Mouse (Mus musculus): ENCODE measurements around the gene Spock1.

The Spock1 gene

DNA sequence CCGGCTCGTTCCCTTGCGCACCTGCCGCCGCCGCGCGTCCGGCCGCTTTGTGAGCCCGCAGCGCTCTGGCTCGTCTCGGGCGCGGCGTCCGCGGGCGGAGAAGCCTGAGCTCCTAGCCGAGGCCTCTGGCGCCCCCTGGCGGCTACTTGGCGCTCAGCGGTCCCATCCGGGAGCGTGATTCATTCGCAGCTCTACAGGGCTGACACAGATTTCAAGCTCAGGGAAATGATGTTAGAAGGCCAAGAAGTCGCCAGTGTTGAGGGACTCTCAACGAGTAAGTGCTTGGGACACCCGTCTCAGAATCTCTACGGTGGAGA lies at the start of gene Spock1:
TSS of gene Spock1 (minus strand) at position 67 of the 317 bp plus-strand sequence.
- no peak for DNase-seq (ENCODE audit: extremely low read depth, low read depth)

DNA sequence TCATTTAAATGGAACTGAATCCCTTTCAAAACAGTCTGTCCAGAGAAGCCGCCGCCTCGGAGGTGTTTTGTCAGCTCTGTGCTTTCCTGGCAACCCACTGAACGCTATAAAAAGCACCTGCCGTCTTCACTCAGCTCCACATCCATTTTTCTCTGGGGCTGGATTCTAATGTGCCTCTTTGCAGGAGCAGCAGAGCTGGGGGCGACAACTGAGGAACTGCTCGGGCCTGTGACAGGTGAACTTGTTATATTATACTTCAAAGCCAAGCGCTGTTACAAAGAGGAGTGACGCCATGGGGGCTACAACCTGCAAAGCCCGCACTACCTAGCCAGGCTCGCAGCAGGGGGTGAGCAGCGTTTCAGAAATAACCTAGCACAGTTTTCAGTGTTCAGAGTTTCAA lies 42.0 kb upstream of the Spock1 start:
- no peak for DNase-seq (ENCODE audit: extremely low read depth, low read depth)

DNA sequence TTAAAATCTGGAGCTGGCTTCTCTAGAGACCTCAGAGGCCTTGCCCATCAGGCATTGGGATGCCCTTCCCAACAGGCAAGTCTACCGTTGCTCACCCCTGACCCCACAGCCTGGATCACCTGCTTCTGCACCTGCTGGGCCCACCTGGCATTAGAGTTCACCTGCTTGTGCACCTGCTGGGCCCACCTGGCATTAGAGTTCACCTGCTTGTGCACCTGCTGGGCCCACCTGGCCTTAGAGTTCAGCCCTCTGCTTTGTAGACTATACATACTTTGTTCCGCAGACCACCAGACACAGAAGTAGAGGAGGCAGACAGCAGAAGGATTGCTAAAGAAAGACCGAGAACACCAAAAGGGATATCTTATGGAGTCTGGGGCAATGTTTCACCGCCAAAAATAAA lies 41.4 kb upstream of the Spock1 start:
- DNase-seq (ENCODE audit: extremely low read depth, low read depth): no peak

DNA sequence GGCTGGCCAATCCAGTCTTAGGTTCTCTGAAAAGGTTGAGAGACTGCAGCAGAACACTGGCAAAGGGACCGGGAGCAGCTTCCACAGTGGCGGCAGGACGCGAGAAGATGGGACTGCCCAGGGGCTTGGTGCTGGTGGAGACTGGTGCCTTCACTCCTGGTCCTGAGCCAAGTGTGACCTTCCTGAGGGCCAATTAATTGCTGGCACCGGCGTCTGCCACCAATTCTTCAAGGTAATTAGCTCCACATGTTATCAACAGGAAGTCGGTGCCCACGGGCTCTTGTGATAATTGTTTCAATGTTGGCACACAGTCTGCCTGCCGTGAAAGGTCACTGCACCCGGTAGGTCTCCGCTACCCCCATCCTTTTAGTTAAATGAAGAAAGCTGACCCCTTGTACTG lies 37.1 kb upstream of the Spock1 start:
- no peak for DNase-seq (ENCODE audit: extremely low read depth, low read depth)

DNA sequence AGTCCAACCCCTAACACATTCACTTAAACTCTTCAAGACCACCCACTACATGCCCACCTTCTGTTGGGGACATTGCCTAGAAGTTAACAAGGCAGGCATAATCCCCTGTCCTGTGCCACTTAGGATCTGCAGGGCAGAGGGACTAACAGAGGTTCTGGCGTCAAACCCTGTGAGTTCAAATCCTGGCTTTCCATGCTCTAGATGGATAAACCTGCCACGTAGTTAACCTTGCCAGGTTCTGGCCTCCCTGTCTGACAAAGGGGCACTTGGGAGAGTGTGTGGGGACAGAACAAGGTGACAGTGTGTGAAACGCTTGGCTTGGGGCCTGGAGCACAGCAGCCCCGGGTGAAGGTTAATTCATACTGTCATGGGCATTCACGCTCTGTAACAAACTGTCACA lies 36.3 kb upstream of the Spock1 start:
- DNase-seq (ENCODE audit: extremely low read depth, low read depth): no peak

DNA sequence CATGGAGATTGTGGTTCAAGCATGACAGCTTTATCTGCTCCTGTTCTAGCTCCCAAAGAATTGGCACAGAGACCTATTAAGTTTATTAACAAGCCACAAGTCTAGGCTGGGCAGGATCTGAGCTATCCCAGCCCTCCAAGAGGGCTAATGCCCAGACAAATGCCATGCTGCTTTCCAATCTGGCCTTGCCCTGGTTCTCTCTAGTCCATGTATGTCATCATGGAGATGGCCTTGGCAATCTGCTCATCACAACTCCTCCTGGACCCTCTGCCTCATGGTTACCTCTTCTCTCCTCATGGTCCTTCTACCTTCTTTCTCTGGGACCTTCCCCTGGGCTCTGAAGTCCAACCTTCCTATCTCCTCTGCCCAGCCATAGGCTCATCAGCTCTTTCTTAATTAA lies 35.8 kb upstream of the Spock1 start:
- DNase-seq (ENCODE audit: extremely low read depth, low read depth): no peak

DNA sequence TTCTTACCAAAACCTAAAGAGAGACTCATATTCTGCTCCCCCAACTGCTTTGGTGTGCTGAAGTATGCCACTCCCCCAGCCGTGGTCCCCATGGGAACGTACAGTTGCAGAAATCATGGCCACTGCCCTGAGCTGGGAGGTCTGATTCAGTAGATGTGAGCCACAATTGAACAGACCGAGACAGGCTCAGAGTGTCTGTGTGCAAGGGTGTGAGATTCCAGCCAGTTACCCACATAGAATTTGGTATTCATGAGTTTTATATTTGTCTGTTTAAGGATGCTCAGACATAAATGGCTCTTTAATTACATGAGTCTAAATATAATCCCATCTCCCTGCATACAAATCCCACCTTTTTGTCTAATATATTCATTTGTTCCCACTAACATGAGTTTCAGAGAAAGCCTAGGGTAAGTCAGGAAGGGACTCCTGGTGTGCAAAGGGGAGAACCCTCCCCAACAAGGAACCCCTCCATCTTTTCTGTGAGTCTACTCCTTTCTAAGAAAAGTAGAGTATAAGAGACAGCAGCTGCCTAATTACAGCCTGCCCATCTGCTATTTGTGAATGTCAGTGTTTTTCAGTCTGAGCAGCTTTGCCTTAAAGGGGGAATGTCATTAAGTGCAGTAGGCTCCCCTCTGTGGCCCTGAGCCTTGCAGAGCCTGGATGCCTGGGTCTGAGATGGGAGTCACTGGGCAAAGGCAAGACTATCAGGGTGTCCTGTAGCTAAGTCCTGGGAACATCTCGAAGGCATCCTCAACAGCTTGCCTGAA lies 29.5 kb upstream of the Spock1 start:
- DNase-seq (ENCODE audit: extremely low read depth, low read depth): no peak

DNA sequence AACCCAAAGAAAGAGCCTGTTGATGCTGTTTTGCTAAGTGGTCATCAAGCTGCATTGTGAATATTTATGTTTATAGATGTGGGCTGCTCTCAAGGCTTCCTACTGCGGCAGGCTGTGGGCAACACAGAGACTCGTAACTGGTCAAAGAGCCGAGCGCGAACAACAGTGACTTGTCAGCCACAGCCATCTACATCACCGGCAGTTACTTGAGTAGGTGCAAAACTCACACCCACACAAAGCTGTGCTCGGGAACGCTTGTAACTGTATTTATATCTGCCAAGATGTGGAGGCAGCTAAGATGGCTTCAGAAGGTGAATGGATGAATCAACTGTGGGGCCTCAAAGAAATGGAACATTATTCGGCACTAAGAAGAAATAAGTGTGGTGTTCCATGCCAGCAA lies 23.9 kb upstream of the Spock1 start:
- no peak for DNase-seq (ENCODE audit: extremely low read depth, low read depth)

DNA sequence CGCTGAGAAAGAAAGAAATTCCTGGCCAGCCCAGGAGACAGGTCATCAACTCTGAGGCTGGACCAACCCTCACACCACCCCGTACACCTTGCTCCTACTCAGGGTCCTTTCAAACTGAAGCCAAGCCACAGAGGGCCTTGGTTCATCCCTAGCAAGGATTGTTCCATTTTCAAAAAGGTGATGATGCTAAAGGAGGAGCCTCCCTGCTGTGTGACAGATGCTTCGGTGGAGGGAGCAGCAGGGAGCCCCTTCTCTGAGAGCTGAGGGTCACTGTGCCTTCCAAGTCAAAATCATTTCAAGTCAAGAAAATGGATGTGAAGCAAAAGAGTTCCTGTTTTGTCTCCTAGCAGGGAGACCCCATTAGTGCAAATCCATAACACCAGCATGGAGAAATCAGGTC lies 23.2 kb upstream of the Spock1 start:
- DNase-seq (ENCODE audit: extremely low read depth, low read depth): no peak

DNA sequence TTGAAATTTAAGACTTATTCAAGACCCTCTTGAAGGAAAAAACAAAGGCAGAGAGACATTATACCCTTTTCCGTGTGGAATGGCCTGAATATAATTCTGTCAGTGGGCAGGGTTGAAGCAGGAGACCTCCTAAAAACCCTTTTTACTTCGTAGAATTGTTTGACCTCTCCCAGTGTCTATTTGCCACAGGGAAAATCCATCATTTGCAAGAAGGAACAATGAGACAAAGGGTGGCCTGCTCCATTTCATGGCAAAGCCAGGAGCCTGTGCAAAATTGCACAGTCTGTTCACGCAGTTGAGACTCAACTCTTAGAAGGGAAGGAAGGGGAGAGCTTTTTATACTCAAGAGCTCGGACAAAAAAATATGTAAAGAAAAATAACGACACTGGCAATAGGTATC lies 22.6 kb upstream of the Spock1 start:
- no peak for DNase-seq (ENCODE audit: extremely low read depth, low read depth)

DNA sequence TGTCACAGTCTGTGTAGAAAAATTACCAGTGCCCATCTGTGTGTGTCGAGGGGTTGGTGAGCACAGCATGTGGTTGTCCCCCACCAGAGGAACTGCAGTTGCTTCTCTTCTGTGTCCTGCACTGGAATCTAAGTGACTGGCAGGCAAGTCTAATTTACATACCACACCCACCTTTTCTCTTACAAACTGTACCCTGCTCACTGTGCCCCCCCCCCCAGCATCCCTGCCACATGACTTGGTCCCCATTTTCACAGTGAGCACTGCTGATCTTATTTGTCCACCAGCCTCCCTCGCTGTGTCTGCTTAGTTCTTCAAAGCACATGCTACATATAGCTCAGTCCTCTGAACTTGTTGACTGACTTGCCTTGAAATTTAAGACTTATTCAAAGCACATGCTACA lies 22.2 kb upstream of the Spock1 start:
- DNase-seq (ENCODE audit: extremely low read depth, low read depth): no peak

DNA sequence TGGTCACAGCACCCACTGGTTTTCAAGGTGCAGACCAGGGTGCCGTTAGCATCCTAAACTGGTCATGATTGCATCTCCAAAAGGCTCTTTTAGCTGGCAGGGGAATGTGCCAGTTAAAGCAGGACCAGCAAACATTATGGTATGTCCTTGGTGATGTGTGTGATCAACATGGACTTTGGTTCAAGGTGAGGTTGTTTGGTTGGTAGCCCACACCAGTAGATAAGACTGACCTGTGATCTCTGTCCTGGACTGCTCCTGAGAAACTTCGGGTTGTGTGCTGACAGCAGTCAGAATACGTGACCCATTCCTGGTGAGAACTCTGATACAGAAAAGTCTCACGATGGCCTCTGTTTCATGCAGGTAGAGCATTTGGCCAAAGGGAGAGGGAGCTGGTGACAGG lies 11.8 kb upstream of the Spock1 start:
- no peak for DNase-seq (ENCODE audit: extremely low read depth, low read depth)

DNA sequence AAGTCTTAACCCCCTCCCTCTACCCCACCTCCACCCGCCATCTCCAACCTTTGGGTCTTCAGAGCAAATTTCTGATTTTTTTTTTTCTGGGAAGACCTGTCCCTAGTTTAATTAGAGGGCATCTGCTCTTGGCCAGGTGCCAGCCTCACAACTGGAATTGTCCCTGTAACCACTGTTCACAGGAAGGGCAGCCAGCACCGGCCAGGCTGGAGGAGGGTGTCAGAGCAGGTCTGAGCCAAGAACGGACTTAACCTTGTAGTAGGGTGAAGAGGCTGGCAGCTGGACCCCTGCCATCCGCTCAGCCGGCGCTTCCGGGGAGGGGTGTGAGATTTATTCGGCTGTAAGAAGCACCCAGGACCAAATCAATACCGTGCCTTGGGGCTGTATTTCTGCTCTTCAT lies 3.0 kb upstream of the Spock1 start:
- DNase-seq (ENCODE audit: extremely low read depth, low read depth): no peak

DNA sequence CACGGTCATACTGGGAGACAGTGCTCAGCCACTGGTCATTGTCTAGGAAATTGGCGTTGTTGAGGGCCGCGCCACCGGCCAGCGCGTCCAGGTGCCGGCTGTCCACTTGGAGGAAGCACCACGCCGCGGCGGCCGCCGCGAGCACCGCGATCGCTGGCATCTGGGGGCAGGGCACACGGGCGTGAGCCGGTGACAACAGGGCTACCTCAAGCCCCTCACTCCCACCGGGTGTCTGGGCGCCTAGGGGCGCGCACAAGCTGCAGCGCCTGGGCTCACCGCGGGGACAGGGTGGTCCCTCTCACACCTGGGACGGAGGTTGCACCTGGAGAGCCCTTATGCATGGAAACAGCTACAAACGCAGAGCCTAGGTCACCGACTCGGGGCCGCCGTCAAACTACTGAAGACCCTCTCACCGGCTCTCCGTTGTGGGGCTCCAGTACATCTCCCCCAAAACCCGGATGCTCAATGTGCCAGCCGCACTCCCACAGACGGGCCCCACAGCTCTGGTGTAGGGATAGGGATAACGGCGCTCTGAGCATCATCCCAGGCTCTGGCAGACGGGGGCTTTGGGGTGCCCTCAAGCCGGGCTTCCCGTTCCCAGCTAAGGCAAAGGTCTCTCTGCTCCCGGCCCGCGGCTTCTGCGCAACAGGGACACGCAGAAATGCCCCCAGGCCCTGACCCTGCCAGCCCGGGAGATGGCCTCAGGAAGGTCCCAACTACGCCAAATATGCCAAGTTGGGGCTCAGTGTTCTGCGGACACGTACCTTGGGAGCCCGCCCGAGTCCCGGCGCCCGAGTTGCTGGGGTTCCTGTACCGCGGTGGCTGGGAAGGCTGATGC lies 485 bp downstream of the Spock1 start:
- no peak for DNase-seq (ENCODE audit: extremely low read depth, low read depth)

DNA sequence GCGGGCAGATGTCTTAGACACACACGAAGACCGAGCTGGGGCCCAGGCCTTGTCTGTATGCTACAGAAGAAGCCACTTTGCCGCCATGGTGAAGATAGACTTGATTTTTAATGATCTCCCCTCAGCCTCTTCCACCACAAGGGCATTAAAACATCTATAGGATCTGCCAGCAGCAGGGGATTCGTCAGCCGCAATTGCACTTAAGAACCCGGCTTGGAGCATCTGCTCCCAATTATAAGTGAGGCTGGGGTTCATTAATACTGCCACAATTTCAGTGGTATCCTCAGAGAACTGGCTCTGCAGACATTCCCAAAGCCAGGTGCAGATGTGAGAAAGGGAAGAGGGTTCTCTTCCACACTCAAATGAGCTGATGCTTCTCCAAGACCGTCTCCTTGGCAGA lies 13.5 kb downstream of the Spock1 start:
- no peak for DNase-seq (ENCODE audit: extremely low read depth, low read depth)

DNA sequence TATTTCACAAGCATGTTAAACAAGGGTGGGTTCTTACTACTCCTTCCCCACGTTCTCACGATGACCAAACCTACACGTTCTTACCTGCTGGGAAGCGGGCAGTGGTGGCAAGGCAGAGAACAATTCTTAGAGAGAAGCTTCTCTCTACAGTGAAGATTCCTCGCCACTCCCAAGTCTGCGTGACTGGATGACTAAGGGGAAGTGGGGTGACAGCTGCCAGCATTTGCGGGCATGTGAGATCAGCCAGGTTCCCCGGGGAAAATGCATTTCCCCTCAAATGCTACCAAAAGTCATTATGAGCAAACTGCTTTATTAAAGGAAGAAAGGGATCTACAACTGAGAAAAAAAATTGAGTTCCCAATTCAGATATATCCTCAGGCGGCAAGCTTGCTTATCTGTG lies 18.4 kb downstream of the Spock1 start:
- no peak for DNase-seq (ENCODE audit: extremely low read depth, low read depth)

DNA sequence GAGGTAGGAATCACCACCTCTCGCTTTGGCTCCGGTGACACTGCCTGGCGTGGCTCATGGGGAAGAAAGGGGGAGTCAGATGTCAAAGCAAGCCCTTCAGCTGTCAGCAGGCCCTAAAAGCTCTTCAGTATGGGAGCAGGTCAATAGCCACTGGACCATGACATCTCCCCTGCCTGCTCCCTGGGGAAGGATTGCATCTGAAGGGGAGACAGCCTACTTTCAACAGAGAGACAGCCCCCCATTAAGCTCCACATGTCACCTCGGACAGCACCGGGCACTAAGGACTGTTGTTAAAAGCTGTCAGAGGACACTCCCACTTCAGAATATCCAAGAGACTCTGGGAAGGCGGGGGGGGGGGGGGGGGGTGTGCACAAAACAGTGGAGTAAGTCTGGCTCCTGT lies 19.1 kb downstream of the Spock1 start:
- DNase-seq (ENCODE audit: extremely low read depth, low read depth): no peak

DNA sequence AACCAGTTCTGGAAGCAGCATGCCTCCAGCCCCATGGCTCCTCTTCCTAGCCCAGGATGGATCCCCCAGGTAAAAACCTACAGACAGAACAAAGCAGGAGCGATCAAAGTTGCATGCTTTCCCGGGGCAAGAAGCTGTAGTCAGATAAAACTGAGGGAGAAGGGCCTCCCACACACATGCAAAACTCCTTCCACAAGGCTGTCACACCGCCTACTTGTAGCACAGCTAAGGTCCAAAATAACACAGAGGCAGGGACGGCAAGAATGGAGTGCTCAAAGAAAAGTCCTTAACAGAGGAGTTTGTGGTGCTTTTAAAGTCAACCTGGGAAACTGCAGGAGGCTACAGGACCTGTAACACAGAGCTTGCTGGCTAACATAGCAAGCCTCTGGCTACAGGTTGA lies 28.3 kb downstream of the Spock1 start:
- no peak for DNase-seq (ENCODE audit: extremely low read depth, low read depth)

DNA sequence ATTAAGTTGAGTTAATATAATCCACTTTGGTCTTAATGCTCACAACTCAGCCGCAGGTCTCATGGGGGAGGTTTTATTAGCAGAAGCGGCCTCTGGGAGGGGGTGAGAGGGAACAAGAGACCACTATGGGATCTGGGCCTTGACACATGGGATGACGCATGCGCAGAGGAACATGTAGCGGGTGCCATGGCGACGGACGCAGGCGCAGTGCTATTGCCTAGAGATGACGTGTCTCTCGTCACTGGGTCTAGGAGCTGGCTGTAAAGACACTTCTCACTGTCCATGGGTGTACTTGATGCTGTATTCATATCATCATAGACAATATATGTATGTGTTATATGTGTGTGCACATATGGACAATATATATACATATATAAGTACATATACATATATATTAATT lies 29.3 kb downstream of the Spock1 start:
- DNase-seq (ENCODE audit: extremely low read depth, low read depth): no peak

DNA sequence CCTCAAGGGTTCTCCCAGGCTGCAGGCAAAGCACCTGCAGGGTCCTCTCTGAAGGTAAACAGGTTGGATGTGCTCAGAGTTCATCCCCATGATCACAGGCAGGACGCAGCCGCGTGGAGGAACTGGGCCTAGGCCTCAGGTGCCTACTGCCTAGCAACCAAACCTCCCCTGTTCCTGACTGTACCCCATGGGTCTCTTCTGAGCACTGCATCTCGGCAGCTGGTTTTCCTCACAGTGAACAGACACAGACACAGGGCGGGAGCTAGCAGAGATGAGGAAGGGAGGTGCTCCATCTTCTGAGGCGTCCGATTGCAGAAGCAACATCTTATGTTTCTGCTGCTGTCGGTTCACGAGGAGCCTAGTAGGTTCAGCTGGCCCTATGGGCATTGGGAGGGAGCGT lies 30.4 kb downstream of the Spock1 start:
- DNase-seq (ENCODE audit: extremely low read depth, low read depth): no peak

DNA sequence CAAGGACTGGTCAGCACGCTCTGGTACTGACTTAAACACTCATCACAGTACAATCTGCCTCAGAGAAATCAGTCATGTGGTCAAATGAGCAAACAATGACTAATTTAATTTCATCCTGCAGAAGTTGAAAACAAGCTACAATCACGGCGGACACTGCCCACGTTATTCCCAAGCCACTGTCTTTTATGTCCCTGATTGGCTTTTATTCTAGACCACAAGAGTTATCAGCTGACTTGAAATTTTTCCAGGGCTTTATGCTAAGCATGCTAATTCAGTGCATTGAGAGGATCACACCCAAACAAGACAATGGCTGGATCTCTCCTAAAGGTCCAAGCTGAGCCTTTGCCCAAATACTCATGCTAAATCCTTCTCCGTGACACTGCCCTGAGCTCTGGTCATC lies 31.2 kb downstream of the Spock1 start:
- no peak for DNase-seq (ENCODE audit: extremely low read depth, low read depth)

DNA sequence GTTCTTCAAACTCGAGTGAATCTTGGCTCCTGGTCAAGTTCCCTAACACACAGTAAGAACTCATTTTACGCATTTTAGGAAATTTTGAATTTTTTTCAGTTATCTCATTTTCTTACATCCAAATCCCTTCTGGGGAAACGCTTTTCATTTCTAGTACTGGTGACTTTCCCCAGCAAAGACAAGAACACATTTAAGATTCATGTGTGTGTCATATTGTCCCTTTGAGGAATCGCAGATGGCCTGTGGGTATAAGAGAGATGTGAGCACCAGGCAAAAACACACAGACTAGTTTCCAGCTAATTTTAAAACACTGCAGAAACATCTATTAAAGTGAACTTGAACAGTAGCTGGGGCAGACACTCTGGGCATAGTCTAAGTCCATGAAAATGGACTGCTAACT lies 38.1 kb downstream of the Spock1 start:
- no peak for DNase-seq (ENCODE audit: extremely low read depth, low read depth)

DNA sequence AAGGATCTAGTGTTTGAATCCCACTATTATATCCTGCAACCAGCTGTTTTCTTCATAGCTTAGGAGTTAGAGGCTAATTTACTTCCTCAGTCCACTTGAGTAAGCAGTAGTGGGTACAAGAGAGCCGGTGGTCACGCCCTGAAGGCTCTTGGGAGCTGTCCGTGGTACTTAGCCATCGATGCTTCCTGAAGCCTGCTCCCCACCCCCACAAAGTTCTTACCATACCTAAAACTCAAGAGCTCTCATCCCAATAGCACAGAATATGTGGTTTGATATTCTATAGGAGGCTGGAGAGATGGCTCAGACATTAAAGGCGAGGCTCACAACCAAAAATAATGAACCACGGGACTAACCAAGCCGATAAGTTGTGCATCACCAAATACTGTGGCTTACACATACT lies 40.5 kb downstream of the Spock1 start:
- no peak for DNase-seq (ENCODE audit: extremely low read depth, low read depth)

All from MEL-GATA-1-ER (cell line).